Mouse (Mus musculus): ENCODE measurements around the gene Slc39a8.
A peak's percentile ranks its signal among the peaks of the same experiment; 100 is the strongest.

Slc39a8 gene

GRCm38 (mm10) chr3:135825016-135825753, at the start of gene Slc39a8:
TSS of gene Slc39a8 (plus strand) at chr3:135825279.
- peak; percentile 72 to 87 for DNase-seq (ENCODE audit: low spot score in 2 of 2)

- no peak for DNase-seq (ENCODE audit: low spot score in 2 of 2)
These were observed 40.0 kb upstream of the Slc39a8 start for GRCm38 (mm10) chr3:135785065-135785464.

GRCm38 (mm10) chr3:135796117-135796516, 29.0 kb upstream of the Slc39a8 start:
- no peak for DNase-seq (ENCODE audit: low spot score in 2 of 2)

GRCm38 (mm10) chr3:135798241-135798640, 26.8 kb upstream of the Slc39a8 start:
- no peak for DNase-seq (ENCODE audit: low spot score in 2 of 2)

GRCm38 (mm10) chr3:135798665-135799064, 26.4 kb upstream of the Slc39a8 start:
- DNase-seq (ENCODE audit: low spot score in 2 of 2) = no peak

GRCm38 (mm10) chr3:135814665-135815064, 10.4 kb upstream of the Slc39a8 start:
- no peak for DNase-seq (ENCODE audit: low spot score in 2 of 2)

GRCm38 (mm10) chr3:135815973-135816727, 8.9 kb upstream of the Slc39a8 start:
- no peak for DNase-seq (ENCODE audit: low spot score in 2 of 2)

GRCm38 (mm10) chr3:135817124-135817523, 8.0 kb upstream of the Slc39a8 start:
- DNase-seq (ENCODE audit: low spot score in 2 of 2) = no peak

GRCm38 (mm10) chr3:135824436-135824835, 643 bp upstream of the Slc39a8 start:
- no peak for DNase-seq (ENCODE audit: low spot score in 2 of 2)

GRCm38 (mm10) chr3:135825754-135826683, 940 bp downstream of the Slc39a8 start:
- peak; percentile 66 to 68 for DNase-seq (ENCODE audit: low spot score in 2 of 2)

- DNase-seq (ENCODE audit: low spot score in 2 of 2) = no peak
These were observed 1.7 kb downstream of the Slc39a8 start for GRCm38 (mm10) chr3:135826684-135827249.

GRCm38 (mm10) chr3:135828000-135828399, 2.9 kb downstream of the Slc39a8 start:
- DNase-seq (ENCODE audit: low spot score in 2 of 2) = no peak

GRCm38 (mm10) chr3:135832496-135832895, 7.4 kb downstream of the Slc39a8 start:
- no peak for DNase-seq (ENCODE audit: low spot score in 2 of 2)

- DNase-seq (ENCODE audit: low spot score in 2 of 2) = no peak
These were observed 7.8 kb downstream of the Slc39a8 start for GRCm38 (mm10) chr3:135832907-135833306.

- DNase-seq (ENCODE audit: low spot score in 2 of 2) = no peak
These were observed 9.9 kb downstream of the Slc39a8 start for GRCm38 (mm10) chr3:135834988-135835387.

- no peak for DNase-seq (ENCODE audit: low spot score in 2 of 2)
These were observed 14.5 kb downstream of the Slc39a8 start for GRCm38 (mm10) chr3:135839535-135839934.

GRCm38 (mm10) chr3:135840185-135840584, 15.1 kb downstream of the Slc39a8 start:
- DNase-seq (ENCODE audit: low spot score in 2 of 2) = no peak

- no peak for DNase-seq (ENCODE audit: low spot score in 2 of 2)
These were observed 16.8 kb downstream of the Slc39a8 start for GRCm38 (mm10) chr3:135841716-135842511.

GRCm38 (mm10) chr3:135843181-135843580, 18.1 kb downstream of the Slc39a8 start:
- no peak for DNase-seq (ENCODE audit: low spot score in 2 of 2)

- DNase-seq (ENCODE audit: low spot score in 2 of 2) = no peak
These were observed 18.6 kb downstream of the Slc39a8 start for GRCm38 (mm10) chr3:135843707-135844106.

GRCm38 (mm10) chr3:135844835-135845234, 19.8 kb downstream of the Slc39a8 start:
- no peak for DNase-seq (ENCODE audit: low spot score in 2 of 2)
